Mouse (Mus musculus): ENCODE results near the gene Prcp. TPM values are rescaled to one million over a fixed set of nuclear protein-coding genes. Genes with fewer than 3 reads are reported as not detected.

Prcp gene
- total and polyA plus RNA-seq, 3 experiments, result 40.3 to 48.4 TPM; not detected in 1

DNA sequence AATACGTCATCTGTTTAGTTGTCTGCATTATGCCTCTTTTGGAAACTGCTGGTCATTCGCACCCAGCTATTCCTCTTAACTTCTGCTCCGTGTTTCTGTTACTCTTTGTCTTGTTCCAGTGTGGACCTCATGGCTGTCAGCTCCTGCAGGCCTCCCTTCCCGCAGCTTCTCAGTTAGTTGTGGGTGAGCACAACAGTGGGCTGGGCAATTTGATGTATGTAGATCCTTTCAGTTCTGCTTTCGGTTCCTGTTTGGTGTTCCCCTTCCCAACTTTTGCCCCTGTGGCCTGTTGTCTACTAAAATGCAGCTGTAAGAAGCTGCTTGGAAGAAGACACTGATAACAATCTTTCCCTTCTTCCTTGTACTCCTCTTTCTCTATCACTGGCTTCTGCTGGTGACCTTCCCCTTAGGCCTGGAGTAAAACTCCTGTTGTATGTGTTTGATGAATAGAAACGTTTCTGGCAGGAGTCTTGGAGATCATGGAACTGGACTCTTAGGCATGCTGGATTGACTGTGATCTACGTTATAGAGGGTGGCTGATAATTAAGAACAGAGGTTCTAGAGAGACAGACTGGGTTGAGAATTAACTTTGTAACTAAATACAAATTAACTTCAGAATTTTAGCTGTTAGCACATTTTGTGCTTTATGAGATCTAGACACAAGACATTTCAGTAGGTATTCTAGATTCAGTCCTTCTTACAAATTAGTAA, 4.5 kb downstream of the Prcp start:
- Histone ChIP-seq H3K79me2 (ENCODE audit: control insufficient read depth, insufficient read depth, low read length, poor library complexity) (peaks cover 19% of the 10 kb centered on the region), H3K27me3 (ENCODE audit: control insufficient read depth in 1 of 2, insufficient read depth in 2 of 2, low read length in 2 of 2) (no peaks in the 10 kb centered on the region), H3K9me3 (replicated peaks; ENCODE audit: insufficient read depth, low read length) (no peaks in the 10 kb centered on the region), H3K27ac (ENCODE audit: control insufficient read depth, low read depth, low read length) (peak overlapping the region; percentile 21; the same call in 1 of the 2 replicates), H3K4me1 (ENCODE audit: control insufficient read depth in 1 of 2, insufficient read depth in 2 of 2, low read length in 2 of 2) (peaks cover 9 to 28% of the 10 kb centered on the region in 2 experiments), H3K9ac (ENCODE audit: control insufficient read depth, low read depth, low read length, poor library complexity, severe bottlenecking) (no peak overlapping the region), H3K36me3 (ENCODE audit: control insufficient read depth in 1 of 2, insufficient read depth in 2 of 2, low read length in 2 of 2) (peaks cover 0 to 32% of the 10 kb centered on the region in 2 experiments; a peak in 2 of 4 replicates), H3K4me3 (ENCODE audit: control insufficient read depth in 1 of 2, insufficient read depth in 1 of 2, low read depth in 2 of 2, low read length in 2 of 2) (no peak overlapping the region)
- DNase-seq (ENCODE audit: low read depth, low spot score), result no peak
- TF ChIP-seq TBP (IDR thresholded peaks at IDR 0.05; ENCODE audit: low read depth, low read length) (no peak), SIN3A (IDR thresholded peaks at IDR 0.05; ENCODE audit: low read length) (no peak), MAFK (IDR thresholded peaks at IDR 0.05; ENCODE audit: borderline replicate concordance, low read depth, low read length) (no peak), ETS1 (IDR thresholded peaks at IDR 0.05; ENCODE audit: low read depth, low read length) (no peak), POLR2AphosphoS2 (IDR thresholded peaks at IDR 0.05; ENCODE audit: low read length) (no peak), MAZ (IDR thresholded peaks at IDR 0.05; ENCODE audit: low read depth, low read length) (no peak)

DNA sequence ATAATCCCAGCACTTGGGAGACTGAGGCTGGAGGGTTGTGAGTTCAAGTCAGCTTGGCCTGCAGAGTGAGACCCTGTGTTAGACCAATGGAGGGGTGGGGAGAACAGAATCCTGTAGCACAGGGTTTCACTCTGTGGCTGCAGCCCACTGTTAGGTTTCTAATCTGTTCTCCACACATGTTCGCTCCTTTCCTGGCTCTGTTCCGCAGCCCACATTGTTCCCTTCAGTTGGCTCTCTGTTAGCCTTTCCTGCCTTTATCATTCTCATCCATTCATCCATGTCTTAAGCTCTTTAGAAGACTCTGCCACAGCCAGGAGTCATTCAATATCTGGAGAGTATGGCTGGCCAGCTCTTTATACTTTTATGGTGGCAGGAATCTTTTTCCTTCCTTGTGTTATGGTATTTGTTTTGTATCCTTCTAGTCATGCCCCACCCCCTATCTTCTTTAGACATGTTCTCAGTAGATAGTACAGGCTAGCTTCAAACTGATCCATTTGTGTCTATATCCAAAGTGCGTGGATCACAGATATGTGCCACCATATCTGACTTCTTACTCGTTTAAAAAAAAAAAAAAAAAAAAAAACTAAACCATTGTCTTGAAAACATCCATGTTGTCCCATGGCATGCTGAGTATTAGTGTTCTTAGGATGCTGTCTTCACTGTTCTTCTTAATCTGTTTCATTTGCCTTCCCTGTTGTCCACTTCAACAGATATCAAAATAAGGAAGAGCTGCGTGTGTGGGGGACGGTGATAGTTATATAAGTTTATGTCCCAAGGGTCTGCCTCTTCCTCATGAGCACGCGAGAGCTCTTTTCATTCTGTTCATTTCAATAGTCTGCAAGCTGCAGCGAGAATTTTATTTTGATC, 9.8 kb downstream of the Prcp start:
- H3K36me3 ChIP-seq (ENCODE audit: control insufficient read depth in 1 of 2, insufficient read depth in 2 of 2, low read length in 2 of 2), result peaks cover 5 to 45% of the 10 kb centered on the region in 2 experiments; a peak in 3 of 4 replicates
- H3K9ac ChIP-seq (ENCODE audit: control insufficient read depth, low read depth, low read length, poor library complexity, severe bottlenecking), result peak overlapping the region; percentile 56
- H3K27ac ChIP-seq (ENCODE audit: control insufficient read depth, low read depth, low read length), result peak overlapping the region; percentile 85
- peaks cover 16 to 35% of the 10 kb centered on the region in 2 experiments for H3K4me1 ChIP-seq (ENCODE audit: control insufficient read depth in 1 of 2, insufficient read depth in 2 of 2, low read length in 2 of 2)
- peaks cover 11% of the 10 kb centered on the region; the same call in 1 of the 2 replicates for H3K79me2 ChIP-seq (ENCODE audit: control insufficient read depth, insufficient read depth, low read length, poor library complexity)
- DNase-seq (ENCODE audit: low read depth, low spot score), result peak; percentile 86
- no peaks in the 10 kb centered on the region for H3K27me3 ChIP-seq (ENCODE audit: control insufficient read depth in 1 of 2, insufficient read depth in 2 of 2, low read length in 2 of 2)
- H3K9me3 ChIP-seq (replicated peaks; ENCODE audit: insufficient read depth, low read length), result no peaks in the 10 kb centered on the region
- peak overlapping the region; percentile 3 to 26; a peak in 3 of 4 replicates for H3K4me3 ChIP-seq (ENCODE audit: control insufficient read depth in 1 of 2, insufficient read depth in 1 of 2, low read depth in 2 of 2, low read length in 2 of 2)
- TF ChIP-seq NRF1 (IDR thresholded peaks at IDR 0.05; ENCODE audit: insufficient read depth, low read depth, low read length, poor library complexity, severe bottlenecking) (no peak), USF2 (IDR thresholded peaks at IDR 0.05; ENCODE audit: borderline replicate concordance in 1 of 2, insufficient read depth in 1 of 2, low read depth in 1 of 2, low read length in 2 of 2) (no peak), GABPA (IDR thresholded peaks at IDR 0.05; ENCODE audit: low read depth, low read length) (no peak), TBP (IDR thresholded peaks at IDR 0.05; ENCODE audit: low read depth, low read length) (no peak), MYC (IDR thresholded peaks at IDR 0.05; ENCODE audit: low read depth, low read length) (0 out of 2 replicates have a peak, but pooled peaks have one; percentile 27), SIN3A (IDR thresholded peaks at IDR 0.05; ENCODE audit: low read length) (peak; percentile 72), E2F4 (IDR thresholded peaks at IDR 0.05; ENCODE audit: borderline replicate concordance, low read depth, low read length) (no peak), MYB (IDR thresholded peaks at IDR 0.05; ENCODE audit: low read depth, low read length) (peak; percentile 63), ELF1 (IDR thresholded peaks at IDR 0.05; ENCODE audit: low read depth, low read length) (no peak), MXI1 (IDR thresholded peaks at IDR 0.05; ENCODE audit: low read depth, low read length) (peak; percentile 50; the same call in 1 of the 2 replicates), EP300 (IDR thresholded peaks at IDR 0.05; ENCODE audit: low read depth in 1 of 2, low read length in 2 of 2) (peak; percentile 92 to 94), RCOR1 (IDR thresholded peaks at IDR 0.05; ENCODE audit: low read depth, low read length) (peak; percentile 59; the same call in 1 of the 2 replicates), UBTF (IDR thresholded peaks at IDR 0.05; ENCODE audit: borderline replicate concordance, insufficient read depth, low read depth, low read length) (no peak), MEF2A (IDR thresholded peaks at IDR 0.05; ENCODE audit: extremely low read depth, insufficient replicate concordance, low read depth, low read length, poor library complexity, severe bottlenecking) (no peak), MAZ (IDR thresholded peaks at IDR 0.05; ENCODE audit: low read depth, low read length) (no peak), POLR2A (IDR thresholded peaks at IDR 0.05; ENCODE audit: control insufficient read depth in 1 of 2, insufficient read depth in 1 of 2, low read depth in 1 of 2, low read length in 2 of 2, poor library complexity in 1 of 2) (no peak), POLR2AphosphoS5 (IDR thresholded peaks at IDR 0.05; ENCODE audit: borderline replicate concordance, low read depth, low read length) (no peak), JUND (IDR thresholded peaks at IDR 0.05; ENCODE audit: low read depth, low read length) (no peak), POLR2AphosphoS2 (IDR thresholded peaks at IDR 0.05; ENCODE audit: low read length) (0 out of 2 replicates have a peak, but pooled peaks have one; percentile 41), GATA1 (IDR thresholded peaks at IDR 0.05; ENCODE audit: low read depth, low read length) (peak; percentile 84), TAL1 (IDR thresholded peaks at IDR 0.05; ENCODE audit: low read length) (peak; percentile 98), CHD2 (IDR thresholded peaks at IDR 0.05; ENCODE audit: low read length) (no peak), CTCF (IDR thresholded peaks at IDR 0.05 in 2 of 3, conservative IDR thresholded peaks at IDR 0.05 in 1 of 3; ENCODE audit: control insufficient read depth in 1 of 3, insufficient read depth in 1 of 3, low read depth in 2 of 3, low read length in 3 of 3, poor library complexity in 1 of 3, severe bottlenecking in 1 of 3) (no peak), RAD21 (IDR thresholded peaks at IDR 0.05; ENCODE audit: low read depth, low read length) (no peak)
